ENCODE assay signal across 8 mouse cellular contexts in the genomic region with DNA sequence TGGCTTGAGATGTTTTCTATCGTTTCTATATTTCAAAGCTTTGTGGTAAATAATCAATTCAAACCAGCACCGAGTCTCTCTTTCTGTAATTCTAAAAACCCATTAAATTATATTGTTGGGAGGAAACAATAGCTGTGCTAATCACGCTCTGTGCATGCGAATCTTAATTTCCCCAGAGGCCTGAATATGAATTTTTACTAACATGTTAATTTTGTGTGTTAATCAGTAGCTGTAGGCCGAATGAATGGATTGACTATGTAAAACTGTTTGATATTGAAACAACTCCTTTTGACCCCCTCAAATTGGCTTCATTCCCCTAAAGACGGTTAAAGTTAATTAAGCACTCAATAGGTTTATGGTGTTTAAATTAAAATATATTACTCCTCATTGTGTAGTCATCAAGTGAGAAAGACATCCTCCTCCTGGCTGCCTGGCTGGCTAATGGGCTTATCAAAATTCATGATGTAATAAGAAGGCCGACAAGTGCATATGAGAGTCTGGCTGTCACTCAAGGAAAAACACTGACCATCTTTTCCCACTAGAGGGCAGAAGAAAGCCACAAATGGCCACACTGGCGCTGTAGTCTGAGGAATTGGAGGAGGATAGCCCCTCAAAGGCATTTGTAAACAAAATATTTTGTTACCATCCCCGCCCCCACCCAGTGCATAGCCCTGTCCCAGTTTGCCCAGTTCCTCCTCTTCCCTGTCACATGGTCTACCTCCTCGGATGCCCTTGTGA.
DNase-seq lines count a peak whose midpoint lies in the region; ATAC-seq lines count a peak whose summit lies in the region.

No protein-coding gene starts in this region.

- DNase-seq in heart, adult 18-20 months, result peak; percentile 48 to 75
- peak; percentile 45 for DNase-seq in adrenal gland, postnatal 14 days
- peak; percentile 60 to 84 for DNase-seq in layer of hippocampus, postnatal 14 days (ENCODE audit: low spot score in 2 of 2)
- peak; percentile 53 for DNase-seq in lung, postnatal 14 days
- DNase-seq in right cerebral cortex, postnatal 10 days (ENCODE audit: low spot score in 2 of 2), result peak; percentile 68 to 69

- H3K27me3 ChIP-seq in heart, embryonic 11.5 days (ENCODE audit: control insufficient read depth, insufficient read depth, low read length), result 0 out of 2 replicates have a peak, but pooled peaks cover 2% of the 10 kb centered on the region
- 0 out of 2 replicates have a peak, but pooled peaks cover 6% of the 10 kb centered on the region for H3K27me3 ChIP-seq in embryonic facial prominence, embryonic 15.5 days
- peaks cover 19% of the 10 kb centered on the region; the same call in 1 of the 2 replicates for H3K27me3 ChIP-seq in hindbrain, embryonic 15.5 days

- H3K4me1 ChIP-seq in heart, embryonic 11.5 days (ENCODE audit: control insufficient read depth, insufficient read depth, low read length), result peaks cover 4% of the 10 kb centered on the region; the same call in 1 of the 2 replicates
- 0 out of 2 replicates have a peak, but pooled peaks cover 5% of the 10 kb centered on the region for H3K4me1 ChIP-seq in embryonic facial prominence, embryonic 15.5 days
- H3K4me1 ChIP-seq in hindbrain, embryonic 15.5 days (replicated peaks), result peaks cover 20% of the 10 kb centered on the region

- WGBS in heart, embryonic 11.5 days (ENCODE audit: insufficient replicate concordance), result 44% methylated on average over 10 of the region's 10 CpGs
- WGBS in embryonic facial prominence, embryonic 15.5 days, result 45% methylated on average over 10 of the region's 10 CpGs
- 16% methylated on average over 10 of the region's 10 CpGs for WGBS in hindbrain, embryonic 15.5 days

- no peak overlapping the region for H3K4me2 ChIP-seq in heart, embryonic 11.5 days
- H3K4me2 ChIP-seq in embryonic facial prominence, embryonic 15.5 days (replicated peaks), result no peak overlapping the region
- peak overlapping the region; percentile 20 for H3K4me2 ChIP-seq in hindbrain, embryonic 15.5 days

- no peak for ATAC-seq in heart, embryonic 11.5 days (replicated peaks; ENCODE audit: insufficient number of reproducible peaks, low FRiP score, low TSS enrichment)
- ATAC-seq in embryonic facial prominence, embryonic 15.5 days (ENCODE audit: insufficient number of reproducible peaks, low FRiP score, low TSS enrichment, low read depth), result peak; percentile 7; the same call in 1 of the 2 replicates
- ATAC-seq in hindbrain, embryonic 15.5 days (ENCODE audit: low FRiP score, low read depth), result peak; percentile 78

- H3K4me3 ChIP-seq in heart, embryonic 11.5 days (ENCODE audit: low read depth, low read length), result no peak overlapping the region
- H3K4me3 ChIP-seq in embryonic facial prominence, embryonic 15.5 days (replicated peaks), result no peak overlapping the region
- H3K4me3 ChIP-seq in hindbrain, embryonic 15.5 days, result no peak overlapping the region

- H3K9me3 ChIP-seq in heart, embryonic 11.5 days (replicated peaks; ENCODE audit: control insufficient read depth, low read length), result no peaks in the 10 kb centered on the region
- no peaks in the 10 kb centered on the region for H3K9me3 ChIP-seq in embryonic facial prominence, embryonic 15.5 days (replicated peaks)
- H3K9me3 ChIP-seq in hindbrain, embryonic 15.5 days, result no peaks in the 10 kb centered on the region

- no peak overlapping the region for H3K27ac ChIP-seq in heart, embryonic 11.5 days (ENCODE audit: low read depth, low read length)
- H3K27ac ChIP-seq in embryonic facial prominence, embryonic 15.5 days (replicated peaks), result no peak overlapping the region
- H3K27ac ChIP-seq in hindbrain, embryonic 15.5 days (replicated peaks), result peak overlapping the region; percentile 70; the same call in 1 of the 2 replicates

- H3K36me3 ChIP-seq in heart, embryonic 11.5 days (ENCODE audit: control insufficient read depth, insufficient read depth, low read length), result no peaks in the 10 kb centered on the region
- H3K36me3 ChIP-seq in embryonic facial prominence, embryonic 15.5 days, result no peaks in the 10 kb centered on the region
- H3K36me3 ChIP-seq in hindbrain, embryonic 15.5 days, result no peaks in the 10 kb centered on the region

- no peak overlapping the region for H3K9ac ChIP-seq in heart, embryonic 11.5 days (ENCODE audit: low read depth, low read length)
- no peak overlapping the region for H3K9ac ChIP-seq in embryonic facial prominence, embryonic 15.5 days
- H3K9ac ChIP-seq in hindbrain, embryonic 15.5 days, result no peak overlapping the region
